Mouse (Mus musculus): ENCODE measurements around the gene Ren1. TPM values are rescaled to one million over a fixed set of nuclear protein-coding genes. Genes with fewer than 3 reads are reported as not detected.
A peak's percentile ranks its signal among the peaks of the same experiment; 100 is the strongest.

Ren1 gene
- 0.31 and 0.43 TPM in 2 replicates for polyA plus RNA-seq (2015; fragmentation: Nextera tagmentation; extraction: Ambion mirVana)

DNA sequence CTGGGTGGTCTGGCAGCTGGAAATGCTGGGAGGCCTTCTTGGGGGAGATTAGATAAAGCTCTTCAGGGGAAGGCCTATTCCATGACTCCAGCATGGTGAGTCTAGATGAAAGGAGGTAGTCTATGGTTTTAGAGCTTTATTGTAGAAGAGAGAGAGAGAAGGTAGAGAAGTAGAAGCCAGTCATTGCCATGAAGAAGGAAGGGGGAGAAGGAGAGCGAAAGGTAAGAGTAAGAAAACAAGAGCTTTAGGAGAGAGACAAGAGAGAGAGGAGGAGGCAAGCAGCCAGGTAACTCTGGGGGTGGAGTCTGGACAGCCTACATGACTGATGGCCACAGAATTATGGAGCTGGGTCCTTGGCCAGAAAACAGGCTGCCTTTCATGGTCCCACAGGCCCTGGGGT, at the start of gene Ren1:
Gene Ren1 (plus strand): TSS at position 301 of the 400 bp plus-strand sequence.
- H3K36me3 ChIP-seq: no peaks in the 10 kb centered on the region
- ATAC-seq (ENCODE audit: low FRiP score, low read depth): no peak
- H3K27me3 ChIP-seq: peaks cover 22% of the 10 kb centered on the region
- H3K9ac ChIP-seq: no peak within 1 kb of the TSS
- no peaks in the 10 kb centered on the region for H3K9me3 ChIP-seq
- H3K4me1 ChIP-seq: no peaks in the 10 kb centered on the region
- H3K27ac ChIP-seq: no peak within 1 kb of the TSS
- H3K4me2 ChIP-seq (replicated peaks): no peak within 1 kb of the TSS
- H3K4me3 ChIP-seq: no peak within 1 kb of the TSS
- 100% methylated on average over 1 of the region's 1 CpGs for WGBS

DNA sequence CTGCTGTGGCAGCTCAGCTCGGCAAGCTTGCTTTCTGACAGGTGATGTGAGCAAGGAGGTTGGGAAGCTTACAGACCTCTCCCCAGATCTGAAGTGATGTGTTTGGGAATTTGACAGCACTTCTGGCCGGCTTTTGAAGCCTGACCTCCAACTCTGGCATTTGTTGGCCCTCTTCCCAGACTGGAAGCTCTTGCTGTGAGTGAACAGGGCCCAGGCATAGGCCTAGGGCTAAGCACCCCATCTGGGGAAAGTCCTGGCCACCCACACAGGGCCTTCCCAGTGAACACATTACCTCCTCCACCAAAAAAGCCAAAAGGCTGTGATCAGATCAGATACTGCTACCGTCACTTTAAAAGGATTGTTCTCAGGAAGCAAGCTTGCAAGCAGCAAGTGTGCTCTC, 47.8 kb upstream of the Ren1 start:
- 31% methylated on average over 3 of the region's 3 CpGs for WGBS
- no peak overlapping the region for H3K4me2 ChIP-seq (replicated peaks)
- H3K9ac ChIP-seq: no peak overlapping the region; the same call in 1 of the 2 replicates
- no peak for ATAC-seq (ENCODE audit: low FRiP score, low read depth)
- no peak overlapping the region for H3K4me3 ChIP-seq
- H3K4me1 ChIP-seq: peaks cover 21% of the 10 kb centered on the region
- peaks cover 42% of the 10 kb centered on the region for H3K27me3 ChIP-seq
- H3K9me3 ChIP-seq: no peaks in the 10 kb centered on the region
- H3K27ac ChIP-seq: no peak overlapping the region; the same call in 1 of the 2 replicates
- no peaks in the 10 kb centered on the region for H3K36me3 ChIP-seq

DNA sequence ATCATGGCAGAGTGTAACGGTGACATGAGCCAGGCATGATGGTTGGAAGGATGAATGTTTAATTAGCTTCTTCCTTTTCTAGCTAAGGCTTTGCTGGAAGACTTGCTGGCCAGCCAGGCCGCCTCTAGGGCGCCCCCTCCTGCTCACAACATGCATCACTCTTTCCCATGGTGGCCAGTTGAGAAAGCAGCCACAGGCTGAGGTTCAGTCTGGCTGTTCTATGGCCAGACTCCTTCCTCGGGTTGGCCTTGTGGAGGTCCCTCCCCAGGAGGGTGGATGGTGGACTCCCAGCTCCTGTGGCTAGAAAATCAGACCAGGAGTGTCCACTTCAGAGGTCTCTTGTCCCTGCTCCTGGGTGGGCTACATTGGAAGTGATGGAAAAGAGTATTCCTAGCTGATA, 43.5 kb upstream of the Ren1 start:
- WGBS: 10% methylated on average over 4 of the region's 4 CpGs
- peaks cover 7% of the 10 kb centered on the region for H3K27me3 ChIP-seq
- H3K4me1 ChIP-seq: peaks cover 9% of the 10 kb centered on the region; the same call in 1 of the 2 replicates
- no peak overlapping the region for H3K4me2 ChIP-seq (replicated peaks)
- H3K9me3 ChIP-seq: no peaks in the 10 kb centered on the region
- H3K27ac ChIP-seq: no peak overlapping the region
- ATAC-seq (ENCODE audit: low FRiP score, low read depth): no peak
- no peak overlapping the region for H3K4me3 ChIP-seq
- H3K36me3 ChIP-seq: no peaks in the 10 kb centered on the region
- no peak overlapping the region for H3K9ac ChIP-seq

DNA sequence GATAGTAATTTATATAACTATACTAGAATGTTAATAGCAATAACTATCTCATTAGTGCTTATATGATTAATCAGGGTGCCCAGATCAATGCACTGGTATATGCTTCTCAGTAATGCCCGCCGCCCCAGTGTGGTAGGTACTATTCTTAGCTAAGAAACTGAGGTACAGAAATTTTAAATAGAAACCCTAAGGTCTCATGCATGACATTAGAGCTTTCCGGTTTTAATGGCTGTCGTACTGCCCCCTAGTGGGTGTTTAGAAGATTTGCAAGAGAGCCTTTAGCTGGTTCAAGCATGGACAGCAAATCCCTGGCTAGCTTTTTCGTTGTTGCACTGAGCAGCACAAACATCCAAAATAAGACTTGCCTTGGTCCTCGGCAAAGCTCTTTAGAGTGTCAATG, 43.0 kb upstream of the Ren1 start:
- Histone ChIP-seq H3K9me3 (no peaks in the 10 kb centered on the region), H3K27ac (no peak overlapping the region), H3K4me2 (replicated peaks) (no peak overlapping the region), H3K4me1 (peaks cover 5% of the 10 kb centered on the region; the same call in 1 of the 2 replicates), H3K9ac (no peak overlapping the region), H3K27me3 (0 out of 2 replicates have a peak, but pooled peaks cover 5% of the 10 kb centered on the region), H3K36me3 (no peaks in the 10 kb centered on the region), H3K4me3 (no peak overlapping the region)
- WGBS: 17% methylated on average over 6 of the region's 6 CpGs
- ATAC-seq (ENCODE audit: low FRiP score, low read depth): no peak

DNA sequence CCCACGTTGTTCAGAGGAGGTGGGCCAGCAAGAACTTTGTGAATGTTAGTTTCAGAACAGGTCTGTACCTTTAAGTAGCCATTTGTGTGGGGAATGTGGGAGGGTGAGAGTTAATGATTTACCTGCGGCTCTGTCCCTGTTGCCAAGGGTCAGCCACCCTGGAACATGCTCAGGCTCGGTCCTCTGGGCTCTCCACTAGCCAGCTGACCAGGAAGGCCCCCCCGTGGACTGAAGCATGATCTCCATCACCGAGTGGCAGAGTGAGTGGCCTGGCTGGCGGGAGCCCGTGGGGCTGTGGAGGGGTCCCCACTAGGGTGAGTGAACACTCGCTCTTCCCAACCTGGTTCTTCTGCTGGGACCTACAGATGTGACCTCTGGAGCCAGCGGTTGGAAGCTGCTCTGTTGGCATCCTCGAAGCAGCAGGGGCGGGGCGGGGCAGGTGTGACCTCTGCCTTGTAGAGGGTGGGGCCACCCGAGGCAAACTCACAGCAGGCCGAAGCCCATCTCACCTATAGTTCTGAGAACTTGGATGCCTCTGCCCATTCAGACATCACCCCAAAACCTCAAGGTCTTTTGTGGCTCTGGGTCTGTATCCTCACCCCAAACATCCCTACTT, 40.5 kb upstream of the Ren1 start, which contains the start of gene Golt1a:
Gene Golt1a (plus strand): TSS at position 149 of the 616 bp plus-strand sequence.
- H3K9me3 ChIP-seq: no peaks in the 10 kb centered on the region
- no peak within 1 kb of the TSS for H3K4me2 ChIP-seq (replicated peaks)
- H3K27ac ChIP-seq: no peak within 1 kb of the TSS
- H3K4me1 ChIP-seq: no peaks in the 10 kb centered on the region
- 56% methylated on average over 14 of the region's 14 CpGs for WGBS
- H3K9ac ChIP-seq: no peak within 1 kb of the TSS
- 0 out of 2 replicates have a peak, but pooled peaks cover 5% of the 10 kb centered on the region for H3K27me3 ChIP-seq
- H3K4me3 ChIP-seq: no peak within 1 kb of the TSS
- ATAC-seq (ENCODE audit: low FRiP score, low read depth): no peak
- no peaks in the 10 kb centered on the region for H3K36me3 ChIP-seq

DNA sequence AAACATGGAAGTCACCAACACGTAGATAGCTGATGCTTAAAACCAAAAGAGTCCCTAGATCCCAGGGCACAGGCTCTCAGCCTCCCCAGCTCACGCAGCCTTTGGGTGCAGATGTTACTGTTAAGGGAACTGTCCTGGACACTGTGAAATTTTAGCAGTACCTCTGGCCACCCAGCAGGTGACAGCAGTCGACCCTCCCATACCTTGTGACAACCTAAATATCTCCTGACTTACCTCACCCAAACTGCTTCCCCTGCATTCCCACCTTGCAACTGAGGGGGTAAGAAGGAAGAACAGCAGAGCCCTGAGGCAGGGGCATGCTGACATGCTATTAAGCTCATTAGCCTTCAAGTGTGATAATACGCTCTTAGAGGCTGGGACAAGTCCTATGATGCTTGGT, 39.1 kb upstream of the Ren1 start:
- WGBS: 56% methylated on average over 4 of the region's 4 CpGs
- no peak overlapping the region for H3K27ac ChIP-seq
- H3K4me2 ChIP-seq (replicated peaks): no peak overlapping the region
- H3K4me3 ChIP-seq: no peak overlapping the region
- 0 out of 2 replicates have a peak, but pooled peaks cover 5% of the 10 kb centered on the region for H3K27me3 ChIP-seq
- no peak overlapping the region for H3K9ac ChIP-seq
- H3K4me1 ChIP-seq: no peaks in the 10 kb centered on the region
- no peaks in the 10 kb centered on the region for H3K36me3 ChIP-seq
- H3K9me3 ChIP-seq: no peaks in the 10 kb centered on the region
- ATAC-seq (ENCODE audit: low FRiP score, low read depth): no peak

DNA sequence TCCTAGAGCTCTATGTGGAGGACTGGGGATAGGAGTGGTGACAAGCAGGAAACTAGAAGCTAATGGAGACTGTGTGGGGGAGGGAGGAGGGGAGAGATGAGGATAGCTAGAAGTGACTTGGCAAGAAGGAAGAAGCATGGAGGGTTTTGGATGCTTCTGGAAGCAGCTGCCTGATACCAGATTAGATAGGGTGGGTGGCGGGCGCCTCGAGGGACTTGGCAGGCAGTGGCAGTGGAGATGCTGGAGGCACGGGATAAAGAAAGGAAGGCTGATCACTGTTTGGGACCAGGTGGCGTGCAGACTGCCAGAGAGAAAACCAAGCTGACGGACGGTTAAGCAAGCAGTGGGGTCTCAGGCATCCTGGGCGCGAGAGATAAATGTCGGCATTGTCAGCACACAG, 38.4 kb upstream of the Ren1 start:
- Histone ChIP-seq H3K36me3 (no peaks in the 10 kb centered on the region), H3K9ac (peak overlapping the region; percentile 45; the same call in 1 of the 2 replicates), H3K4me3 (no peak overlapping the region), H3K27ac (no peak overlapping the region), H3K4me2 (replicated peaks) (no peak overlapping the region), H3K9me3 (no peaks in the 10 kb centered on the region), H3K27me3 (0 out of 2 replicates have a peak, but pooled peaks cover 5% of the 10 kb centered on the region), H3K4me1 (no peaks in the 10 kb centered on the region)
- ATAC-seq (ENCODE audit: low FRiP score, low read depth): no peak
- 38% methylated on average over 10 of the region's 10 CpGs for WGBS

DNA sequence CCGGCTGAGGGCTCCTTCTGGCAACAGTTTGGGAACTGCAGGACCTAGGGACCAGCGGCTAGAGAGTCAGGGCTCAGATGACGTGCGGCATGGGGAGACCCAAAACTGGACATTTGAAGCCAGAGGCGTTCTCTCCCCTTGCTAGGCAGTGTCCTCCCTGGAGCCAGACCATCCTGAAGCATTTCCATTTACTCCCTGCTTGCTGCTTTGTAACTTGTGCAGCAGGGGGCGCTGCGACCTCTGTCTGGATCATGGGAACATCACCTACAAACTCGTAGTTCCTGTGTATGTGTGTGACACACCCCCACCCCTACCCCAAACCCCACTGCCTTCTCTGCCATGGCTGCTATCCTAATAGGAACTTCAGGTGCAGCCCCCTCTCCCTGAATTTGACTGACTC, 35.9 kb upstream of the Ren1 start:
- no peak overlapping the region for H3K4me3 ChIP-seq
- no peak for ATAC-seq (ENCODE audit: low FRiP score, low read depth)
- 0 out of 2 replicates have a peak, but pooled peaks cover 5% of the 10 kb centered on the region for H3K27me3 ChIP-seq
- no peaks in the 10 kb centered on the region for H3K36me3 ChIP-seq
- no peak overlapping the region for H3K27ac ChIP-seq
- H3K9ac ChIP-seq: no peak overlapping the region
- 29% methylated on average over 8 of the region's 8 CpGs for WGBS
- H3K4me1 ChIP-seq: no peaks in the 10 kb centered on the region
- no peaks in the 10 kb centered on the region for H3K9me3 ChIP-seq
- H3K4me2 ChIP-seq (replicated peaks): no peak overlapping the region

DNA sequence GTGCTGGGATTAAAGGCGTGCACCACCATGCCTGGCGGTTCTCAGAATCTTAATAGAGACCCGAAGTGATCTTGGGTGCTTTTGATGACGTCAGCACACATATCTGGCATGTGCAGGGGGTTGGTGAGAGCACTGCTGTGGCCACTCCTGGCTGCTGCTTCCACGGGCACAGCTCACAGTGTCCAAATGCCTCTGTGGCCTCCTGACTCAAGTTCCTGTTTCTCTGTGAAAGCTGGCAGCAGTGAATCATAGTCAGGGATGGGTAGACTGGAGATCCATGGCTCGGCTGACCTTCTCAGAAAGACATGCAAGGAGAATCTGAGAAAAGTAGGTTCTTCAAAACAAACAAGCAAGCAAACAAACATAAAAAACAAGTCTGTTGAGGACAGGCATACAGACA, 34.5 kb upstream of the Ren1 start:
- ATAC-seq (ENCODE audit: low FRiP score, low read depth): no peak
- H3K4me3 ChIP-seq: no peak overlapping the region
- 0 out of 2 replicates have a peak, but pooled peaks cover 4% of the 10 kb centered on the region for H3K27me3 ChIP-seq
- no peaks in the 10 kb centered on the region for H3K36me3 ChIP-seq
- H3K9me3 ChIP-seq: no peaks in the 10 kb centered on the region
- no peak overlapping the region for H3K4me2 ChIP-seq (replicated peaks)
- WGBS: 76% methylated on average over 6 of the region's 6 CpGs
- no peak overlapping the region for H3K9ac ChIP-seq
- H3K27ac ChIP-seq: no peak overlapping the region
- no peaks in the 10 kb centered on the region for H3K4me1 ChIP-seq

DNA sequence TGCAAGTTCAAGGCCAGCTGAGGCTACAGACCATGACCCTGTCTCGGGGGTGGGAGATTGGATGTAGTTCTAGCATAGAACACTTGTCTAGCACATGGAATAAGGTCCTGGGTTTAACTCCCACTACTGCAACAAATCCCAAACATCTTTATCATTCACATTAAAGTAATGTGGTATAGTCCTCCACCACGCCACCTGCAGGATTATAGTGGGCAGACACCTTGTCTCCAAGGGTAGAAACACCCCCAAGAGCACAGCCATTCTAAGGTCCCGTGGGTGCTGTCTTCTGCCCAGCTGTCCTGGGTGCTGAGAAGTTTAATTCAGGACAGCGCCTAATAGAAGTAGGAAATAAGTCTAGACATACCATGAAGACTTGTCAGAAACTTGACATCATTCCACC, 33.7 kb upstream of the Ren1 start:
- no peaks in the 10 kb centered on the region for H3K4me1 ChIP-seq
- H3K27ac ChIP-seq: no peak overlapping the region
- no peak overlapping the region for H3K9ac ChIP-seq
- H3K4me2 ChIP-seq (replicated peaks): no peak overlapping the region
- 81% methylated on average over 4 of the region's 4 CpGs for WGBS
- no peak for ATAC-seq (ENCODE audit: low FRiP score, low read depth)
- no peak overlapping the region for H3K4me3 ChIP-seq
- no peaks in the 10 kb centered on the region for H3K9me3 ChIP-seq
- H3K27me3 ChIP-seq: no peaks in the 10 kb centered on the region
- no peaks in the 10 kb centered on the region for H3K36me3 ChIP-seq

DNA sequence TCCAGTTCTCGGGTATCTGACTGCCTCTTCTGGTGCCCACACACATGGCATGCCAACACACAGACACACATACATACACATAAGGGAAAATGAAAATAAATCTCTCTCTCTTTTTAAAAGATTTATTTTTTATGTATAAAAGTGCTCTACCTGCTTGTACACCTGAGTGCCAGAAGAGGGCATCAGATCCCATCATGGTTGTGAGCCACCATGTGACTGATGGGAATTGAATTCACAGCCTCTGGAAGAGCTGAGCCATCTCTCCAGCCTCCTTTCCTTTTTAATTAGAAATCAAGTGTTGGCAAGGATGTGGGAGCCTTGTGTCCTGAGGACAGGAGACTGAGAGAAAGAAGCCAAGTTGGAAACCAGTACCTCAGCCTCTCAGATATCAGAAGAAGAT, 33.2 kb upstream of the Ren1 start:
- 72% methylated on average over 1 of the region's 1 CpGs for WGBS
- no peak for ATAC-seq (ENCODE audit: low FRiP score, low read depth)

DNA sequence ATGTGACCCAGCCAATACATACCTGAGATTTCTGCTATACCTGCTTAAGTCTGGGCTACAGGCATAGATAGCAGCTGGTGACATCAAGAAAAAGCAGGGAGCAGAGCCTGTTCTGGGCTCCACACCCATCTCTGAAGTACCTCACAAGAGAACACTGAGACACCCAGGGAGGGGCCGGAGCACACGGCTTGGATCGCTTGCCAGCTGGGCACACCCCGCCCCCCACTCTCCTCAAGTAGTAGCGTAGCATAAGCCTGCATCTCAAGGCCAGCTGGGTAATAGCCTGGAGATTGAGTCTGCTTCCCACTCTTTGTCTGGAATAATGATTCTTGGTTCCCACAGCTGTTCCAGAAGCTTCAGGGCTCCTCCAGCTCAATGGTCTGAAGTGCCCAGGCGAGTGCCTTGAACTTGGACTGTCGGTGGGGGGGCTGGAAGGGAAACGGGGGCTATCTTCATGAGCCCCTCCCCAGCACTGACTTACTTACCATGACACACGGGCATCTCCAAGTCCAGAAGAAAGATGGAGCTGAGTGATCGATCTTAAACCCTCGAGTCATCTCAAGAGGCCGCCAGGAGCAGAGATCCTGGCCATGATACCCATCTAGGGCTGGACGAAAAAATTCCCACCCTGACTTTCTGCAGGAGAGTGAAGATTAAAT, 28.9 kb upstream of the Ren1 start, which contains the start of gene Kiss1:
Gene Kiss1 (plus strand): TSS at position 609 of the 659 bp plus-strand sequence.
- WGBS: 77% methylated on average over 13 of the region's 13 CpGs
- Histone ChIP-seq H3K27ac (no peak within 1 kb of the TSS), H3K36me3 (no peaks in the 10 kb centered on the region), H3K9ac (no peak within 1 kb of the TSS), H3K4me2 (replicated peaks) (no peak within 1 kb of the TSS), H3K9me3 (no peaks in the 10 kb centered on the region), H3K27me3 (no peaks in the 10 kb centered on the region), H3K4me1 (no peaks in the 10 kb centered on the region), H3K4me3 (no peak within 1 kb of the TSS)
- no peak for ATAC-seq (ENCODE audit: low FRiP score, low read depth)

More for the DNA sequence above, 33.2 kb upstream of the Ren1 start:
- Histone ChIP-seq H3K4me3 (no peak overlapping the region), H3K27ac (no peak overlapping the region), H3K9me3 (no peaks in the 10 kb centered on the region), H3K9ac (no peak overlapping the region), H3K27me3 (no peaks in the 10 kb centered on the region), H3K4me2 (replicated peaks) (no peak overlapping the region), H3K4me1 (no peaks in the 10 kb centered on the region), H3K36me3 (no peaks in the 10 kb centered on the region)
